Mouse (Mus musculus) brain, embryonic 14.5 days (tissue): ENCODE results near the gene Endod1. TPM values are rescaled to one million over a fixed set of nuclear protein-coding genes. Genes with fewer than 3 reads are reported as not detected.

Source experiments
- DNase-seq: peaks from one replicate; pipeline ENCODE4 v3.0.0-alpha.2; 2011; ENCODE audit warnings: low read depth
- CTCF ChIP-seq: fragments of 200-500 bp; IDR thresholded peaks from 2 replicates; pipeline ENCODE4 v1.5.1; 2012; ENCODE audit warnings: inconsistent platforms, mild to moderate bottlenecking, moderate library complexity, borderline replicate concordance; ENCODE audit not compliant: insufficient read depth, insufficient read length; ENCODE audit errors: extremely low read depth
- POLR2A ChIP-seq: fragments of 200-500 bp; IDR thresholded peaks from 2 replicates; pipeline ENCODE4 v1.6.1; 2012; ENCODE audit warnings: mild to moderate bottlenecking, inconsistent platforms, borderline replicate concordance; ENCODE audit not compliant: poor library complexity, insufficient read depth, insufficient read length, severe bottlenecking; ENCODE audit errors: extremely low read depth
- polyA plus RNA-seq: library from polyadenylated mRNA; depleted of rRNA; stranded (reverse); fragments of >200 nt; gene quantifications from 2 replicates; pipeline ENCODE4 v1.2.3, GENCODE M21; 2012; rRNA removed

The Endod1 gene
- polyA plus RNA-seq = 9.7 and 16.1 TPM in 2 replicates

DNA sequence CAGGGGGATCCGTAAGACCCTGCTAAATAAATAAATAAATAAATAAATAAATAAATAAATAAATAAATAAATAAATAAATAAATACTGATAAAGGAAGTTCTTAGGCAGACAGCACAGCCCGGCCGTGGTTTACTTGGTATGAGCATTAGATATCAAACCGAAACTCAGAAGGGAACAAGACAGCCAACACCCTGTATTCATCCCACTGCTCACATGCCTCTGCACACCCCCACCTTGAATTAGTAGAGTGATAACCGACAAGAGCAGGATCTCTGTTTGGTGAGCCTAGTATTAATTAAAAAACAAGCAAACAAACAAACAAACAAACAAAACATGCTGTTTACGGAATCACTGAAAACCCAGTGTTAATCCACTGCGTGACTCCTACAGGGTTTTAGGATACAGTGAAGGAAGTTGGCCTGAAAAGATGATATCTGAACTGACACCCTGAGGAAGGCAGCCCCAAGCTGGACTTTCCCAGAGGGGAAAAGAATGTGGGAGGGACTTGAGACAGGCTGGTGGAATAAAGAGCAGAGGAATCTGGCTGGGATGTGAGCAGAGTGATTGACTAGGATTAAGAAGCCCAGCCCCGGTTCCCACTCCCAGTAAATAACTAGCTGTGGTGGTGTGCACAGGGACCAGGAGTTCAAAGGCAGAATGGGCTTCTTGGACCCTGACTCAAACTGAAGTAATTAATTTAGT, at the start of gene Endod1:
TSS of gene Endod1 (minus strand) at position 155 of the 703 bp plus-strand sequence.
- DNase-seq = peak; percentile 76
- TF ChIP-seq POLR2A = no peak

DNA sequence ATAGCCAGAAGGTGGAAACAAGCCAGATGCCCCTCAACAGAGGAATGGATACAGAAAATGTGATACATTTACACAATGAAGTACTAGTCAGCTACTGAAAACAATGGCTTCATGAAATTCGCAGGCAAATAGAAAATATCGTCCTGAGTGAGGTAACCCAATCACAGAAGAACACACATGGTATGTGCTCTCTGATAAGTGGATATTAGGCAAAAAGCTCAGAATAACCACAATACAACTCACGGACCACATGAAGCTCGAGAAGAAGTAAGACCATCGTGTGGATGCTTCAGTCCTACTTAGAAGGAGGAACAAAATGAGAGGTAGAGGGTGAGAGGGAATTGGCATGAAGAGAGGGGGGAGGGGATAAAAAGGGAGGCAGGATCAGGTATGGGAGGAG, 27.8 kb upstream of the Endod1 start:
- no peak for TF ChIP-seq POLR2A
- TF ChIP-seq CTCF = no peak
- no peak for DNase-seq

DNA sequence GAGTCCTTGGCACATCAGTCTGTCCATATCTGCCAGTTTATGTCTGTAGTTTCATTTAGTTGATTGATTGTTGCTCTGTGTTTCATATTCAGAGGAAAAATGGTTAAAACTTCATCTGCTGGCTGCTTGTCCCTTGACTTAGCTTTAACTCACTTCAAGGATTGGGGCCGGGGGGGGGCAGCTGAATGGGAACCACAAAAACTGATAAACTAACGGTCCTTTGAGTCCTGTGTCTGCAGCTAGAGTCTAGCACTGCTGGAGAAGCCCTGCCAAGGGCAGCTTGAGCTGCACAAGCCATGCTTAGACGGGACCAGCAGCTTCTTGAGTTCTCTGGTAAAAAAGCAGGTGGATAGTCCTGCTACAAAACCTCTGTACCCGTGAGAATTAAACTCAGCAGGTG, 26.7 kb upstream of the Endod1 start:
- TF ChIP-seq POLR2A (no peak), CTCF (no peak)
- DNase-seq = no peak

DNA sequence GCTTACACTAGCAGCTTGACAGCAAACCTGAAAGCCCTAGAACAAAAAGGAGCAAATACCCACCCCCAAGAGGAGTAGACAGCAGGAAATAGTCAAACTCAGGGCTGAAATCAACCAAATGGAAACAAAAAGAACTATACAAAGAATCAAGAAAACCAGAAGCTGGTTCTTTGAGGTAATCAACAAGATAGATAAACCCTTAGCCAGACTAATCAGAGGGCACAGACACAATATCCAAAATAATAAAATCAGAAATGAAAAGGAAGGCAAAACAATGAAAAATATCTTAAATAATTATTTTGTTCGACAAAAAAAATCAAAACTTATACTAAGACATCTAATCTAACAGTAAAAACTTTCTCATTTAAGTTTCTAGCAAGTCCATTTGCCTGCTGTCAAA, 24.7 kb upstream of the Endod1 start:
- no peak for DNase-seq
- TF ChIP-seq POLR2A = no peak
- TF ChIP-seq CTCF = no peak

DNA sequence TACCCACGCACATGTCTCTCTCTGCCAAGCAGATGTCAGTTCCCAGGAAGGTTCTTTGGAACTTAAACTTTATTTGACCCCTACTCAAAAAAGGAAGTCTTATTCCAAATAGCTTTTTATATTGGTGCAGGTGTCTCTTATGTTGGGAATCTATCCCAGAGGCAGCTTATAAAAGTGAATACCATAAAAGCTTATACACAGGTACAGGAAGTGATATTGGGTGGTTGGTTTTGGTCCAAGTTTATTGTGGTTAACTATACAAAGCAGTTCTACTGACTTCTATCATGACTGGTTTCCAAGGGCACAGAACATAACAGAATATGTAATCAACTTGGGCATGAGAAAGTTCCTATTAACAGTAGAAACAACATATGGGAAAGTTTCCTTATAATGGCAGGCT, 20.8 kb upstream of the Endod1 start:
- no peak for DNase-seq
- TF ChIP-seq CTCF = no peak
- no peak for TF ChIP-seq POLR2A

DNA sequence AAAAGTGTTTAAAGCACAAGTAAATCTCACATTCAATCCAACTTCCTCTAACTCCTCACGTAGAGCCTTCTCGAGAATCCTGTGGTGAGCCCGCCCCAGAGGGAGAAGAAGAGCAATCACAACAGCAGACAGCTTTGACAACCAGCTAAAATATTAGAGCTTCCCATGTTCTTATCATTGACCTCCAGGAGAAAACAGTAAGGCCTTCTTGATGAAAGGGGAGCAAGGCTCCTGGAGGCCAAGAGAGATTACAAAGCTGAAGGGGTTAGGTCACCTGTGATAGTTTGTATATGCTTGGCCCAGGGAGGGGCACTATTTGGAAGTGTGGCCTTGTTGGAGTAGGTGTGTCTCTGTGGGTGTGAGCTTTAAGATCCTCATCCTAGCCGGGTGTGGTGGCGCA, 19.1 kb upstream of the Endod1 start:
- TF ChIP-seq POLR2A = no peak
- TF ChIP-seq CTCF = no peak

DNA sequence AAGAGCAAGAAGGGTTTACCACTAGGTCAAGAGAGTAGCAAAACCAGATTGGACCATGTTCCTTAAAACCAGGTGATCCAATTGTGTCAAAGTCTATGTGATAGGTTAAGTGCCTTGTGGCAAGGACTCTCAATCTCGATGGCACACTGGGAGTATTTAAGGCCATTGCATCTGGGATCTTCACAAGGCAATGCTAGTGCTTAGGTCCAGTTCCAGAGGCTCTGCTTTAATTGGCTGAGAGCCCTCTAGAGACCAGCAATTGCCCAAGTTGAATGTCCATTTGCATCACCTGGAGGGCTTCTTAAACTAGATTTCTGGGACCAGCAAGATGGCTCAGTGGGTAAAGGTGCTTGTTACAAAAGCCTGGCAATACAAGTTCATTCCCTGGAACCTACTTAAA, 17.6 kb upstream of the Endod1 start:
- DNase-seq = no peak
- TF ChIP-seq POLR2A = no peak
- no peak for TF ChIP-seq CTCF

More for the DNA sequence above, 19.1 kb upstream of the Endod1 start:
- no peak for DNase-seq

DNA sequence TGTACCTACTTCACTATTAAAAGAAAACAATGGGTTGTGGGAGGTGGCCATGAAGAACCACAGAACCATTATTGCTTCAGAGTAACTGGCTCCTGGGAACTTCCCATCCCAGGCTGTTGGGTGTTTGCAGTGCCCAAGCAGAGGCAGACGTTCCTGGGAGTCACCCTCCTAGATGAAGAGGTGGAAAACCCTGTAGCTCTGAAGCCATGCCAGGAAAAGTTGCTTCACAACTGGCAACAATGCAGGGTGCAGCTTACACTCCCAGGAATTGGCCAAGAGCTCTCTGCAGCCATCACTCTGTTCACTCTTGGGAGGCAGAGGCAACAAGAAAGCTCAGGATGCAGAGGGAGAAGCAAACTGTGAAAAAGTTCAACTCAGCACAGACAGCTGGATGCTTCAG, 16.8 kb upstream of the Endod1 start:
- TF ChIP-seq POLR2A (no peak), CTCF (no peak)

DNA sequence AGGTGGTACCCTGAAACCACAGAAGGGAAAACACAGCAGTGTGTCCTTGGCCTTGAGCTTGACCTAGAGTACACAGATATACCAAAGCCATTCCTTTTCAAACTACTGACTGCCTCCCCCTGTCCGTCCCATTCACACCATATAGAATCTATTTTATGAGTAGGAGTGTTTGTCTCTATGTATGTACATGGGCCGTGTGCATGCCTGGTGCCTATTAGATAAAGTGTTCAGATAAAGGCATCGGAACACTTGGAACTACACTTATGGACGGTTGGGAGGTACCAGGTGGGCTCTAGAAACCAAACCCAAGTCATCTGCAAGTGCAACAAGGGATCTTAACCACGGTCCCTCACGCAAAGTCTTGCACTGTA, 16.1 kb upstream of the Endod1 start:
- no peak for TF ChIP-seq POLR2A
- no peak for TF ChIP-seq CTCF
- no peak for DNase-seq

More for the DNA sequence above, 16.8 kb upstream of the Endod1 start:
- no peak for DNase-seq

DNA sequence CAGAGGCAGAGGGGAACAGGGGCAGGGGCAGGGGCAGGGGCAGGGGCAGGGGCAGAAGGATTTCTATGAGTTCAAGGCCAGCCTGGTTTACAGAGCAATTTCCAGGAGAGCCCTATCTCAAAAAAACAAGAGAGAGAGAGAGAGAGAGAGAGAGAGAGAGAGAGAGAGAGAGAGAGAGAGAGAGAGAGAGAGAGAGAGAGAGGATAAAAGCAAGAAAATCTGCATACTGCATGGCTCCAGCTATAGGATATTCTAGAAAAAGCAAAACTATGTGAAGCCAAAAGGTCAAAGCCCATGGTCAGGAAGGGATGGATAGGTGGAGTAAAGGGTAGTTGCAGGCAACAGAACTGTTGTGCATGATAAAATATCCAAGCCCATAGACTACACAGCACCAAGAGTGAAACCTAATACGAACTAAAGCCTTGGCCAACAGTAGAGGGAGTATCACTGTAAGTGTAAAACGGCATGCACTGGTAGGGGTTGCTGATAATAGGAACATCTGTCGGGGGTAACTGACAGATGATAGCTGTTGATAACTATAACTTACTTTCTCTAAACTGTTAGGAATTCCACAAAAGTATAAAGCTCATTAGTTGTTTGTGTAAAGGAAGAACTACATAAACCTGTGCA, 15.6 kb upstream of the Endod1 start:
- DNase-seq = no peak
- TF ChIP-seq POLR2A (no peak), CTCF (no peak)

DNA sequence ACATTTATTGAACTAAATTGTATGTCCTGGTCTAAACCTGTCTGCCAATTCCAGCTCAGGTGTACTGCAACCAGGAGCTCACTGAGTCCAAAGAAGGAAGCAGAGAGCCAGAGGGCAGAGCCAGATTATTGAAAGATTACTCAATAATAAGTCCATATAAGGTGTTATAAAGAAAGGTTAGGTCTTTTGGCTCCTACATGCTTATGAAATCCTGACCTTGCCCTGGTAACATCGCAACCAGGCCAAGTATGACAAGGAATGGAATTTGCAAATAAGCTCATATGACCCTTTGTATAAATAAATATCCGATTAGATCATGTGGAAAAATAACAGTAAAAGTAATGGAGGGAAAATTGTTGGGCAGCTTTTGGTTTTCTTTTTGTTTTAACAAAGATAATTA, 14.8 kb upstream of the Endod1 start:
- TF ChIP-seq CTCF (no peak), POLR2A (no peak)
- DNase-seq = no peak

DNA sequence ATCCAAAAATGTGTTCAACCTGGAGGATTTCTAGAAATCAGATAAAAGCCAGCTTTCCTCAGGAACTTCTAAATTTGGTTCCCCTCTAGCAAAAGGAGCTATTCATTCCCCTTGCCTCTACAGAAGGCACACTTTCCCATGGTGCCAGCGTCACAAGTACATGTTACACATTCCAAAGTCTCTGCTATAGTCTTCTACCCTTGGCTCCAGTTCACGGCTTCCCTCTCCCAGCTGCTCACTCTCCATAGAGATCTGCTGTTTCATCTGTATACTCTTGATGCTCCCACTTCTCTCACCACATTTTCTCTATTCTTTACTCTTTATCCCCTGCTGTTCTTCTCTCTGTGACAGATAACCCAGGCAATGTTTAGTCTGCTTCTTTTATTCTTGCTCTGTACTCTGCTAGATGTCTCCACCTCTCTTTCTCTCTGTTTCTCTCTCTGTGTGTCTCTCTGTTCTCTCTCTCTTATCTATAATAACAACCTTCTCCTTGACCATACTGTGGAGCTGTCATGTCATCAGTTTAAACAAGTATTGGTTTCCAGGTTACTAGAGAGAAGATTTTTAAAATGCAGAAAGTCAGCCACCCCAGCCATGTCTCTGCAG, 13.8 kb upstream of the Endod1 start:
- no peak for DNase-seq
- TF ChIP-seq CTCF (no peak), POLR2A (no peak)
